Mouse (Mus musculus) right cerebral cortex, postnatal 14 days (tissue): Measurements from ENCODE around the gene Vps39.

Experiments
- DNase-seq: peaks from one replicate; pipeline ENCODE4 v3.0.0; 2022

Gene Vps39

GRCm38 (mm10) chr2:120352682-120353646 lies at the start of gene Vps39:
Gene Vps39 (minus strand): TSS chr2:120353137.
- peak; percentile 86 for DNase-seq

- DNase-seq: no peak
Measured at GRCm38 (mm10) chr2:120397951-120398350, 45.0 kb upstream of the Vps39 start.

- DNase-seq: no peak
Measured at GRCm38 (mm10) chr2:120392406-120392805, 39.5 kb upstream of the Vps39 start.

GRCm38 (mm10) chr2:120390934-120391333 lies 38.0 kb upstream of the Vps39 start:
- DNase-seq: no peak

- no peak for DNase-seq
Measured at GRCm38 (mm10) chr2:120389376-120389775, 36.4 kb upstream of the Vps39 start.

- no peak for DNase-seq
Measured at GRCm38 (mm10) chr2:120387291-120387690, 34.4 kb upstream of the Vps39 start.

- no peak for DNase-seq
Measured at GRCm38 (mm10) chr2:120386264-120386663, 33.3 kb upstream of the Vps39 start.

GRCm38 (mm10) chr2:120373858-120374257 lies 20.9 kb upstream of the Vps39 start:
- DNase-seq: no peak

- DNase-seq: no peak
Measured at GRCm38 (mm10) chr2:120367416-120368207, 14.7 kb upstream of the Vps39 start.

GRCm38 (mm10) chr2:120366501-120366900 lies 13.6 kb upstream of the Vps39 start:
- no peak for DNase-seq

- no peak for DNase-seq
Measured at GRCm38 (mm10) chr2:120360425-120360824, 7.5 kb upstream of the Vps39 start.

- DNase-seq: no peak
Measured at GRCm38 (mm10) chr2:120351321-120351720, 1.6 kb downstream of the Vps39 start.

GRCm38 (mm10) chr2:120348120-120348519 lies 4.8 kb downstream of the Vps39 start:
- DNase-seq: no peak

GRCm38 (mm10) chr2:120341741-120342140 lies 11.2 kb downstream of the Vps39 start:
- no peak for DNase-seq

GRCm38 (mm10) chr2:120337886-120338285 lies 15.1 kb downstream of the Vps39 start:
- DNase-seq: no peak

- no peak for DNase-seq
Measured at GRCm38 (mm10) chr2:120331575-120331974, 21.4 kb downstream of the Vps39 start.

- no peak for DNase-seq
Measured at GRCm38 (mm10) chr2:120315077-120315476, 37.9 kb downstream of the Vps39 start.

- no peak for DNase-seq
Measured at GRCm38 (mm10) chr2:120314487-120314886, 38.5 kb downstream of the Vps39 start.

- no peak for DNase-seq
Measured at GRCm38 (mm10) chr2:120313976-120314375, 39.0 kb downstream of the Vps39 start, which contains the start of gene Pla2g4f. Gene Pla2g4f (minus strand): TSS chr2:120314165.

- no peak for DNase-seq
Measured at GRCm38 (mm10) chr2:120312276-120312825, 40.6 kb downstream of the Vps39 start.

- DNase-seq: no peak
Measured at GRCm38 (mm10) chr2:120304113-120304512, 48.8 kb downstream of the Vps39 start.

GRCm38 (mm10) chr2:120301076-120301475 lies 51.9 kb downstream of the Vps39 start:
- DNase-seq: no peak

GRCm38 (mm10) chr2:120299866-120300265 lies 53.1 kb downstream of the Vps39 start:
- no peak for DNase-seq
